Mouse (Mus musculus) kidney, embryonic 14.5 days (tissue): ENCODE measurements around the gene Vcl. TPM values are rescaled to one million over a fixed set of nuclear protein-coding genes. Genes with fewer than 3 reads are reported as not detected.

Experiments
- ATAC-seq: fragments of 200-750 bp; cut with Nextera tagmentation; 2 replicates; pipeline ENCODE4 v1.8.0; 2017; ENCODE audit warnings: moderate number of reproducible peaks, mild to moderate bottlenecking, moderate TSS enrichment, moderate library complexity; ENCODE audit not compliant: low FRiP score, low TSS enrichment
- H3K27ac ChIP-seq: fragments of 300-500 bp; sonication (generic); 2 replicates; pipeline ENCODE4 v1.5.1; 2014; ENCODE audit warnings: low read depth, mild to moderate bottlenecking, low read length, moderate library complexity, mixed read lengths
- H3K27me3 ChIP-seq: fragments of 300-500 bp; sonication (generic); 2 replicates; pipeline ENCODE4 v1.6.1; 2014; ENCODE audit warnings: mild to moderate bottlenecking, low read length; ENCODE audit not compliant: control insufficient read depth, insufficient read depth
- H3K36me3 ChIP-seq: fragments of 300-500 bp; sonication (generic); 2 replicates; pipeline ENCODE4 v1.6.1; 2014; ENCODE audit warnings: low read length, mixed read lengths; ENCODE audit not compliant: control insufficient read depth, insufficient read depth
- H3K4me1 ChIP-seq: fragments of 300-500 bp; sonication (generic); 2 replicates; pipeline ENCODE4 v1.6.1; 2014; ENCODE audit warnings: low read length, mixed read lengths; ENCODE audit not compliant: control insufficient read depth, insufficient read depth
- H3K4me2 ChIP-seq: fragments of 300-500 bp; sonication (generic); replicated peaks from 2 replicates; pipeline ENCODE4 v1.6.1; 2014; ENCODE audit warnings: low read depth, mild to moderate bottlenecking, low read length
- H3K4me3 ChIP-seq: fragments of 300-500 bp; sonication (generic); 2 replicates; pipeline ENCODE4 v1.5.1; 2014; ENCODE audit warnings: mild to moderate bottlenecking, low read length
- H3K9ac ChIP-seq: fragments of 300-500 bp; sonication (generic); 2 replicates; pipeline ENCODE4 v1.6.1; 2014; ENCODE audit warnings: low read depth, mild to moderate bottlenecking, low read length, moderate library complexity
- H3K9me3 ChIP-seq: fragments of 300-500 bp; sonication (generic); 2 replicates; pipeline ENCODE4 v1.6.1; 2016; ENCODE audit warnings: low read length; ENCODE audit not compliant: control insufficient read depth
- WGBS: fragments of 180-500 bp; shearing (Covaris S2); extraction: QIAGEN DNeasy Blood & Tissue Kit; methylation state at CpG from one replicate; pipeline ENCODE4 v1.1.7; 2014; 5-methylcytosine and 5-hydroxymethylcytosine counted together
- polyA plus RNA-seq: library from polyadenylated mRNA; unstranded; fragments of >200 nt; fragmentation: Nextera tagmentation; extraction: Ambion mirVana; gene quantifications from 2 replicates; pipeline ENCODE4 v1.2.1, GENCODE M21; 2014

The Vcl gene
- polyA plus RNA-seq, 1 experiment from 2014 or later, result 42.4 TPM

DNA sequence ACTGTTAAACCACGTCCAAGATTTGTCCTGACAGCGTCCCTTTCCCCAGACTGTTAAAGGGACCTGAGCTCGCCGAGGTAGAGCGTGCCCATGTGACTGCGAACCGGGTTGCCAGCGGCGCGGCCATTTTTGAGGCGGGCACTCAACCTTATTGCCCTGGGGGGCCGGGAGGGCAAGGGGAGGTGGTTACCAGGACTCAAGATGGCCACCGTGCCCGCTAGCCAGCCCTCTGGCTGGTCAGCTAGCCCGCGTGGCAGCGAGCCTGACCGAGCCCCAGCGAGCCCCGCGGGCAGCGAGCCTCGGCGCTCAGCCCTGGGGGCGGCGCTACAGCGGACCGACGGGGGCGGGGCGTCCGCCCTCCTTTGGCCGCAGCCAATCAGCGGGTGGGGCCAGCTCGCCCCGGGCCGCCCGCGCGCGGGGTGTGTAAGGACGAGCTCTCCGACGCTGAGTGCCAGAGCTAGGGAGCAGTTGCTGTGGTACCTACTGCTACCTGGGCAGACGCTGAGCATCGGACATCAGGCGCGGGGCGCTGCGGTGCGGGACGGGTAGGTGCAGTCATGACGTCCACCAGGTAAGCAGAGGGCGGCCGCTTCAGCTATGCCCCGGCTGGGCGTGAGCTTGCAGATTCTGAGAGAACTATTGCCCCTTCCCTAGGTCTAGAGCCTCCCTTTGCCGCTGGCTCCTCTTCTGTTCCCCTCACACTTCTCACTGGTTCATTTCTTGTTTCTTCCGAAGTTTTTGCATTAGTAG, 146.7 kb downstream of the Vcl start:
- peak overlapping the region; percentile 70 for H3K9ac ChIP-seq
- peak overlapping the region; percentile 71 for H3K4me2 ChIP-seq
- no peaks in the 10 kb centered on the region for H3K9me3 ChIP-seq
- H3K4me3 ChIP-seq, result peak overlapping the region; percentile 62
- H3K27me3 ChIP-seq, result no peaks in the 10 kb centered on the region
- ATAC-seq, result peak; percentile 98
- H3K36me3 ChIP-seq, result no peaks in the 10 kb centered on the region
- peaks cover 10% of the 10 kb centered on the region for H3K4me1 ChIP-seq
- peak overlapping the region; percentile 77 for H3K27ac ChIP-seq
- WGBS, result under 1% methylated on average over 59 of the region's 59 CpGs

DNA sequence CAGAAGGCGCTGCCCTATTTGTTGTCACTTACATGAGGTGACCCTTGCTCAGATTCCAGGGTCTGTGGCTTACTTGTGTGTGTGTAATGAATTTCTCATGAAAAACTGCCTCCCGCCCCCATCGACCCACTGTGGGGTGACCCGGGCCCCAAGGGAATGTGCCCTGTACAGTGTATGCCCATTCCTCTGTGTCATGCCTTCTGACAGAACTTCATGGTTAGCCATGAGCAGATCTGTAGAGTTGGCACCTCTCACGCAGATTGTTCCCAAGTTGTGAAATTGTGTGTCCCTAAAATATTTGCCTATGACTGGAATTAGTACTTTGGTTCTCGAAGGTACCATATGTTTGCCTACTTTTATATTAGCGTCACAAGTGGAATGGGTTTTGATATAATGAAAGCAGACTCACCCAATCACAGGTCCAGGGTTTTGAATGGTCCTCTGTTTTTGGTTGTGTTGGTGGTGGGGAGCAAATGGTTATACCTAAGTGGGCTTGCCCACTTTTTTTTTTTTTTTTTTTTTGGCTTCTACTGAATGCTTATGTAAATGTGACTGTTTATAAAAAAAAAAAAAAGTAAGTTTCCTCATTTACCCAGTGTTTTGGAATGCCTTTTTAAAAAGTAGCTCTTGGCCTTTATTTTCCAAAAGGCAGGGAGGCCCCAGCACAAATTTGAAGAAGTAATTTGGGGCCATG, 147.4 kb downstream of the Vcl start:
- Histone ChIP-seq H3K9ac (peak overlapping the region; percentile 70), H3K27me3 (no peaks in the 10 kb centered on the region), H3K9me3 (no peaks in the 10 kb centered on the region), H3K4me3 (peak overlapping the region; percentile 62), H3K36me3 (no peaks in the 10 kb centered on the region), H3K27ac (no peak overlapping the region), H3K4me1 (peaks cover 10% of the 10 kb centered on the region), H3K4me2 (peak overlapping the region; percentile 71)
- peak; percentile 60 for ATAC-seq
- 45% methylated on average over 7 of the region's 7 CpGs for WGBS

DNA sequence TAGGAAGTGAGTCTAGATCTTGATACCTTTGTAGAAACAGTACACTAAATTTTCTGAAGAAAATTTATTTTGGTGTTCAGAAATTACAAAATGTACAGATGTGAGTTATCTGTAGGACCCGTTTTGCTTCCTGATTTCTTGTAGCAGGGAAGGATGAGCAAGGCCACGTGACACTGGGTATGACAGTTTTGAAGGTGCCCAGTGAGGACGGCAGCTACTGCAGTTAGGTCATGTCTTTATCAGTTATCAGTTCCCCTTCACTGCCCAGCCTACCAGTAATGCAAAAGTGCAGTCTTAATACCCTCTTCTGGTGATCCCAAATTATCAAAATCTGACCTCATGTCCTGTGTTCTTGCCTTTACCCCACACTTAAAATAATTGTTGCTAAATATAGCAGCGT, 148.7 kb downstream of the Vcl start:
- Histone ChIP-seq H3K9ac (no peak overlapping the region), H3K4me2 (no peak overlapping the region), H3K4me3 (no peak overlapping the region), H3K9me3 (no peaks in the 10 kb centered on the region), H3K36me3 (no peaks in the 10 kb centered on the region), H3K27me3 (no peaks in the 10 kb centered on the region), H3K4me1 (peaks cover 10% of the 10 kb centered on the region), H3K27ac (no peak overlapping the region)
- ATAC-seq, result no peak
- WGBS, result 78% methylated on average over 4 of the region's 4 CpGs

DNA sequence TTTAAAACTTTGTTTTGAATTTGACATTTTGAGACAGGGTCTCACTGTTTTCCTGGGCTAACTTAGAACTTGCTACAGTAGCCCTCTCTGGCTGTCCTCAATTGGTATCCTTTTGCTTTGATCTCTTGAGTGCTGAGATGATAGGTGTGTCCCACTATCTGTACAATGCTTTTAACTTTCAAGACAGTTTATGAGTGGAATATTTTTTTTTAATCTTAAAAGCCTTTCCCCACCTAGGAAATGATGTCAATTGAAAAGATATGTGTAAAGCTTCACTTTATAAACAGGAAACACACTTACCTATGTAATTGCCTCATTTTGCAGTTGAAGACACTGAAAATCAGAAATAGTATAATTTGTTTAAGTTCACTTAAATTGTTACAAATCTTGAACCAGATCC, 149.3 kb downstream of the Vcl start:
- Histone ChIP-seq H3K4me2 (no peak overlapping the region), H3K9ac (no peak overlapping the region), H3K27ac (no peak overlapping the region), H3K36me3 (no peaks in the 10 kb centered on the region), H3K4me3 (no peak overlapping the region), H3K4me1 (peaks cover 10% of the 10 kb centered on the region), H3K27me3 (no peaks in the 10 kb centered on the region), H3K9me3 (no peaks in the 10 kb centered on the region)
- ATAC-seq, result no peak

DNA sequence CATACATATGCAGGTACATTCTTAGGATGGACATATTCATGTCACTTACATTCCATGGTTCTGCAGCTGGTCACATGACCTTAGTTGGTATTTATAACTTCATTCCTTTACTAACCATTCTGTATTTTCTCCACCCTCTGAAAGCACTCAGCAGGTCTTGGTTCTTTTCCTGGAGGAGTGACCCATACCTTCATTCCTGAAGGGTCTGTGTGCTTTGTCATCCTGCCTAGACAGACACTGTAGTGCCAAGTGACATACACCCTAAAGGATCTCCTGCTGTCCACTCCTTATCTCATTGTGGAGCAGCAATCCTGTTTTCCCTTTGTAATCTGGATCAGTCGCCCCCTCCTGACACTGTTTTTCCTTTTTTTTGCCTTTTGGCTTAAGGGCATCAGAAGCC, 153.6 kb downstream of the Vcl start:
- Histone ChIP-seq H3K4me2 (no peak overlapping the region), H3K4me1 (peaks cover 14% of the 10 kb centered on the region), H3K27ac (no peak overlapping the region), H3K4me3 (no peak overlapping the region), H3K9ac (no peak overlapping the region), H3K9me3 (no peaks in the 10 kb centered on the region), H3K36me3 (no peaks in the 10 kb centered on the region), H3K27me3 (no peaks in the 10 kb centered on the region)
- no peak for ATAC-seq
- WGBS, result 67% methylated on average over 1 of the region's 1 CpGs

Other genes with a start within 250 kb of the Vcl start
- 15.1 and 19.9 TPM in 2 replicates for gene Fut11, start 234.4 kb upstream of the Vcl start, polyA plus RNA-seq
- gene Chchd1, start 226.4 kb upstream of the Vcl start, polyA plus RNA-seq, result 218 and 327 TPM in 2 replicates
- 30.1 and 32.1 TPM in 2 replicates for gene Zswim8, start 221.8 kb upstream of the Vcl start, polyA plus RNA-seq
- gene Ndst2, start 194.8 kb upstream of the Vcl start, polyA plus RNA-seq, result 21.3 and 32.1 TPM in 2 replicates
- 33.6 and 50.2 TPM in 2 replicates for gene Camk2g, start 135.3 kb upstream of the Vcl start, polyA plus RNA-seq
- gene Plau, start 92.7 kb upstream of the Vcl start, polyA plus RNA-seq, result 3.7 and 4.2 TPM in 2 replicates
- gene Ap3m1, start 123.1 kb downstream of the Vcl start, polyA plus RNA-seq, result 70.0 and 89.8 TPM in 2 replicates
- 155 and 156 TPM in 2 replicates for gene Adk, start 123.2 kb downstream of the Vcl start, polyA plus RNA-seq